25 mouse cellular contexts compared by ENCODE assay signal in the genomic region with DNA sequence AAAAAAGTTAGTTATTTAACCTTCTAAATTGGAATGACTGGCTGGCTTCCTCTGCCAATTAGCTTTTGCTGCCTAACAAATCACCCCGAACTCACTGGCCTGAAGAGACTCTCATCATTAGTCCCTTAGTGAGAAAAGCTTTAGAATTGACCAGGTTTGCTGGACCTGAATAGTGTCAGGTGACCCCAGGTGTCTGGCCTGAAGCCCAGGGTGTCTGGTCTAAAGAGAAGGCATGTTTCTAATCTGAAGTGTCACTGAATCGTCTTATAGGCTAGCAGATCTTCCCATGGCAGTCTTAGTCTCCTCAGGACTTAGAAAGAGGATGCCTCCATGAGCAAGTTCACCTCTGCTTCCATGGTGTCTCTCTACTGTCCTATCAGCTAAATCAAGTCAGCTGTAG.
"Had no signal": no experiment of that assay in that cellular context is flagged by ENCODE, and none has a peak within 500 bp of the region (broad histone marks: within the 10 kb centered on the region; RNA-seq: fewer than 3 reads in every experiment).

No protein-coding gene starts in this region.

- H3K36me3 ChIP-seq: embryonic facial prominence, embryonic 10.5 days; embryonic facial prominence, embryonic 12.5 days; embryonic facial prominence, embryonic 13.5 days; embryonic facial prominence, embryonic 15.5 days; forebrain, embryonic 10.5 days; forebrain, embryonic 12.5 days; forebrain, embryonic 15.5 days; heart, embryonic 10.5 days had no signal

- DNase-seq: cerebellum, adult 9-10 months; cerebellum, adult 9-11 months; cerebellum, postnatal 36 days; embryo, embryonic 11 days; forebrain, postnatal 0 days; gastrocnemius, adult 2 months; gastrocnemius, postnatal 10 days; gastrocnemius, postnatal 14 days; gastrocnemius, postnatal 25 days; gastrocnemius, postnatal 36 days; heart, adult 18-20 months; heart, adult 2 months had no signal

- H3K4me3 ChIP-seq: embryonic facial prominence, embryonic 10.5 days; embryonic facial prominence, embryonic 12.5 days; embryonic facial prominence, embryonic 13.5 days; embryonic facial prominence, embryonic 15.5 days; erythroblast, embryonic 14.5 days; forebrain, embryonic 10.5 days; forebrain, embryonic 12.5 days; forebrain, embryonic 13.5 days; forebrain, embryonic 15.5 days; gastrocnemius, adult 2 months; heart, adult 2 months; heart, embryonic 10.5 days had no signal

- H3K9me3 ChIP-seq: embryonic facial prominence, embryonic 10.5 days; embryonic facial prominence, embryonic 12.5 days; embryonic facial prominence, embryonic 13.5 days; embryonic facial prominence, embryonic 15.5 days; forebrain, embryonic 10.5 days; forebrain, embryonic 13.5 days; forebrain, embryonic 15.5 days; heart, embryonic 10.5 days had no signal

- H3K4me2 ChIP-seq: embryonic facial prominence, embryonic 12.5 days; embryonic facial prominence, embryonic 13.5 days; embryonic facial prominence, embryonic 15.5 days; forebrain, embryonic 12.5 days; forebrain, embryonic 13.5 days; forebrain, embryonic 15.5 days; heart, embryonic 11.5 days had no signal

- ATAC-seq: forebrain, embryonic 13.5 days; forebrain, embryonic 14.5 days; forebrain, embryonic 15.5 days; forebrain, embryonic 16.5 days; forebrain, postnatal 0 days had no signal

- H3K27ac ChIP-seq: embryonic facial prominence, embryonic 10.5 days; embryonic facial prominence, embryonic 12.5 days; embryonic facial prominence, embryonic 13.5 days; embryonic facial prominence, embryonic 15.5 days; forebrain, embryonic 10.5 days; forebrain, embryonic 12.5 days; forebrain, embryonic 13.5 days; forebrain, embryonic 15.5 days; gastrocnemius, adult 2 months; heart, adult 2 months; heart, embryonic 10.5 days had no signal

- H3K27me3 ChIP-seq: embryonic facial prominence, embryonic 12.5 days; embryonic facial prominence, embryonic 13.5 days; embryonic facial prominence, embryonic 15.5 days; forebrain, embryonic 12.5 days; forebrain, embryonic 13.5 days; forebrain, embryonic 15.5 days had no signal

- H3K4me1 ChIP-seq: embryonic facial prominence, embryonic 10.5 days; embryonic facial prominence, embryonic 12.5 days; embryonic facial prominence, embryonic 13.5 days; embryonic facial prominence, embryonic 15.5 days; forebrain, embryonic 10.5 days; forebrain, embryonic 12.5 days; forebrain, embryonic 13.5 days; forebrain, embryonic 15.5 days; heart, embryonic 10.5 days had no signal

- H3K9ac ChIP-seq: embryonic facial prominence, embryonic 12.5 days; embryonic facial prominence, embryonic 13.5 days; embryonic facial prominence, embryonic 15.5 days; forebrain, embryonic 12.5 days; forebrain, embryonic 13.5 days; forebrain, embryonic 15.5 days; forebrain, postnatal 0 days had no signal
